Mouse (Mus musculus): ENCODE data around the gene Timm44. TPM values are rescaled to one million over a fixed set of nuclear protein-coding genes. Genes with fewer than 3 reads are reported as not detected.

Timm44 gene
- polyA plus RNA-seq, 1 experiment from 2014 or later: 54.4 TPM

Other genes starting within 250 kb of the Timm44 start
- gene Cd209f, start 170.1 kb downstream of the Timm44 start, polyA plus RNA-seq (2016; fragmentation: Nextera tagmentation; extraction: Ambion mirVana): not detected in 2 replicates
- gene Cd209g, start 141.8 kb downstream of the Timm44 start, polyA plus RNA-seq (2016; fragmentation: Nextera tagmentation; extraction: Ambion mirVana): not detected in 2 replicates
- 8.0 and 8.6 TPM in 2 replicates for gene Evi5l, start 109.3 kb downstream of the Timm44 start, polyA plus RNA-seq (2016; fragmentation: Nextera tagmentation; extraction: Ambion mirVana)
- 0.25 and 0.43 TPM in 2 replicates for gene Prr36, start 58.5 kb downstream of the Timm44 start, polyA plus RNA-seq (2016; fragmentation: Nextera tagmentation; extraction: Ambion mirVana)
- 0.18 and 0.37 TPM in 2 replicates for gene Lrrc8e, start 49.1 kb downstream of the Timm44 start, polyA plus RNA-seq (2016; fragmentation: Nextera tagmentation; extraction: Ambion mirVana)
- 18.0 and 21.1 TPM in 2 replicates for gene Map2k7, start 37.2 kb downstream of the Timm44 start, polyA plus RNA-seq (2016; fragmentation: Nextera tagmentation; extraction: Ambion mirVana)
- gene Gm49320, start 37.0 kb downstream of the Timm44 start, polyA plus RNA-seq (2016; fragmentation: Nextera tagmentation; extraction: Ambion mirVana): 0.18 and 0.43 TPM in 2 replicates
- 1.3 and 1.4 TPM in 2 replicates for gene Tgfbr3l, start 27.7 kb downstream of the Timm44 start, polyA plus RNA-seq (2016; fragmentation: Nextera tagmentation; extraction: Ambion mirVana)
- 26.3 and 27.2 TPM in 2 replicates for gene Snapc2, start 22.8 kb downstream of the Timm44 start, polyA plus RNA-seq (2016; fragmentation: Nextera tagmentation; extraction: Ambion mirVana)
- 5.5 and 7.1 TPM in 2 replicates for gene Ctxn1, start 16.6 kb downstream of the Timm44 start, polyA plus RNA-seq (2016; fragmentation: Nextera tagmentation; extraction: Ambion mirVana)
- 9.6 and 10.9 TPM in 2 replicates for gene Ccl25, start 49.3 kb upstream of the Timm44 start, polyA plus RNA-seq (2016; fragmentation: Nextera tagmentation; extraction: Ambion mirVana)
- gene Elavl1, start 49.5 kb upstream of the Timm44 start, polyA plus RNA-seq (2016; fragmentation: Nextera tagmentation; extraction: Ambion mirVana): 211 and 215 TPM in 2 replicates
- gene Cers4, start 217.1 kb upstream of the Timm44 start, polyA plus RNA-seq (2016; fragmentation: Nextera tagmentation; extraction: Ambion mirVana): 4.2 and 4.3 TPM in 2 replicates